Mouse (Mus musculus): ENCODE results near the gene Fsip1. TPM values are rescaled to one million over a fixed set of nuclear protein-coding genes. Genes with fewer than 3 reads are reported as not detected.

Fsip1 gene
- polyA plus RNA-seq, 1 experiment from 2014 or later = 3.5 TPM

DNA sequence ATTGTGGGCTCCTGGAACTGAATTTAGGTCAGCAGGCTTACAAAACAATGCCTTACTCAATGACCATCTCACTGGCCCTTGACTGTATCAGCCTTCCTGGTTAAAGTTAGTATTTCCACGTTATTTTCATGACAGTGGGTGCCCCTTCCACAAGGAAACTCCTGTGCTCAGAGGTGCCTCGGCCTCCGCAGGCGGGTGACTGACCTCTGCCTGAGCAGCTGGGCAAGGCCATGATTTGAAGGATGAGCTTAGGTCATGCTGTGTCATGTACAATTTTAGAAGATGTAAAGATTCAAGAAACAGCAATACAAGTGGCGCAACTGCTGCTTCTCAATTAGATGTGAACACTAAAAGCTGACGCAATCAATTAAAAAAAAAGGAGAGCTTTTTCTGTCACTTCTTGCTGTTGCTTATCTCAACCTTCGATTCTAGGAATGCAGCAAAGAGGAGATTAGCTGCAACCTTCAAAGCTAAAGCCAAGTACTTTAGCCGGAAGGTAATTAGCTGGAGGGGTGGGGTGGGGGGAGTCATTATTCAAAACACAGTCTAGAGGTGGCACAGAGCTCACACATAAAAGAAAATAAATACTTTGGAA, 50.7 kb downstream of the Fsip1 start:
- DNase-seq (ENCODE audit: low spot score) = no peak
- Histone ChIP-seq H3K9ac (ENCODE audit: low read depth, low read length) (no peak overlapping the region), H3K4me1 (replicated peaks; ENCODE audit: control insufficient read depth, insufficient read depth, low read length) (peaks cover 7% of the 10 kb centered on the region), H3K36me3 (ENCODE audit: control insufficient read depth, insufficient read depth, low read length) (no peaks in the 10 kb centered on the region), H3K27ac (ENCODE audit: low read depth, low read length) (no peak overlapping the region), H3K27me3 (ENCODE audit: control insufficient read depth, insufficient read depth, low read length) (no peaks in the 10 kb centered on the region), H3K4me3 (ENCODE audit: low read depth, low read length) (no peak overlapping the region), H3K4me2 (replicated peaks; ENCODE audit: low read depth, low read length) (no peak overlapping the region), H3K9me3 (ENCODE audit: control insufficient read depth, low read length) (no peaks in the 10 kb centered on the region)
- 29% methylated on average over 8 of the region's 8 CpGs for WGBS
- no peak for ATAC-seq (ENCODE audit: low FRiP score)

DNA sequence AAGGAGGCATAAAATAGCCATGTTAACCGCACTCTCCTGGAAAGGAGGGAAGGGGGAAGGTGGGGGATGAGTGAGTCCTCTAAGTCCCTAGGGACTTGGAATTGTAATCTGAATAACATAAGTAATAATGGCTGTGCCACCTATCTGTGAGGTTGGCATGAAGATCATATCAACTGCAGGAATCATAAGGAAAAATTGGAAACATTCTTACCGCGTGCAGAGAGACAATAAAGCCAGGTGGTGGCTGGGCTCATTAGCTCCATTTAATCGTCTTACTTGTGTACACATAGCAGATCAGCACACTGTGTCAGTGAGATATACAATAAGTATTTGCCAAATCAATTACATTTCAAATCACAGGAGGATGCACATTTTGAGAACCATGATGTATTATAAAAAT, 52.1 kb downstream of the Fsip1 start:
- DNase-seq (ENCODE audit: low spot score) = no peak
- Histone ChIP-seq H3K9me3 (ENCODE audit: control insufficient read depth, low read length) (no peaks in the 10 kb centered on the region), H3K27ac (ENCODE audit: low read depth, low read length) (peak overlapping the region; percentile 83), H3K36me3 (ENCODE audit: control insufficient read depth, insufficient read depth, low read length) (no peaks in the 10 kb centered on the region), H3K4me3 (ENCODE audit: low read depth, low read length) (no peak overlapping the region), H3K9ac (ENCODE audit: low read depth, low read length) (no peak overlapping the region), H3K4me2 (replicated peaks; ENCODE audit: low read depth, low read length) (no peak overlapping the region), H3K27me3 (ENCODE audit: control insufficient read depth, insufficient read depth, low read length) (no peaks in the 10 kb centered on the region), H3K4me1 (replicated peaks; ENCODE audit: control insufficient read depth, insufficient read depth, low read length) (peaks cover 7% of the 10 kb centered on the region)
- 62% methylated on average over 4 of the region's 4 CpGs for WGBS
- no peak for ATAC-seq (ENCODE audit: low FRiP score)

DNA sequence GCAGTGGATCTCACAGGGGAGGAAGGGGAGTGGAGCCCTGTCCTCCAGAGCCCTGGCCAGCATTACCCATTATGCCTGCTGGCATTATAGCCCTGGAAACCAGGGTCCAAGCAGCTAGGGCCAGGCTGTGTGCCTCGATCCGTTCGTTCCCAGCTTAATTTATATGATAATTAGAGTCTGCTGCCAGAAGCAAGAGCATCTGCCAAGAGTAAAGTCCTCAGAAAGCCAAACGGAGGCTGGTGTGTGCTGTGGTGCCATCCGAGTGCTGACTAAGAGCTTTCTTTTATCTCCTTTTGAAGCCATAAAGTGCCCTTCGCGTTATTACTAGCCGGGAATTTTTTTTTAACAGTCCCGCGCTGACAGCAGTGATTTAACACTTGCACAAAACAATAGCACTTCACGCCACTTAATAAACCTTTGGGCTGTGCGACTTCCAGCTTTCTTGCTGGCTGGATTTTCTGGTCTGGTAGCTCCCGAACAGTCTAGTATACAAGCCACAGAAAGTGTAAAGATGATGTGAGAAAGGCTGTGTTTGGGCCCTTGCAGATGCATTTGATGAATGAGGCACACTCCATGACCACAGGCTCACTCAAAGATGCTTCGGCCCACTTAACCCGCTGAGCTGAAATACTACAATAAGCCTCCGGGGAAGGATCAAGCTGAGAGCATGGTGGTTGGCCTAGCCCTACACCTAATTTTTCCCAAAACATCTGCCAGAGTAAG, 52.9 kb downstream of the Fsip1 start:
- H3K27ac ChIP-seq (ENCODE audit: low read depth, low read length) = peak overlapping the region; percentile 83
- H3K4me3 ChIP-seq (ENCODE audit: low read depth, low read length) = no peak overlapping the region
- no peaks in the 10 kb centered on the region for H3K36me3 ChIP-seq (ENCODE audit: control insufficient read depth, insufficient read depth, low read length)
- 14% methylated on average over 16 of the region's 16 CpGs for WGBS
- peak overlapping the region; percentile 6; the same call in 1 of the 2 replicates for H3K4me2 ChIP-seq (replicated peaks; ENCODE audit: low read depth, low read length)
- H3K4me1 ChIP-seq (replicated peaks; ENCODE audit: control insufficient read depth, insufficient read depth, low read length) = peaks cover 7% of the 10 kb centered on the region
- no peaks in the 10 kb centered on the region for H3K27me3 ChIP-seq (ENCODE audit: control insufficient read depth, insufficient read depth, low read length)
- ATAC-seq (ENCODE audit: low FRiP score) (peak; percentile 75), DNase-seq (ENCODE audit: low spot score) (peak; percentile 62)
- H3K9ac ChIP-seq (ENCODE audit: low read depth, low read length) = 0 out of 2 replicates have a peak overlapping the region, but pooled peaks have one; percentile 4
- H3K9me3 ChIP-seq (ENCODE audit: control insufficient read depth, low read length) = no peaks in the 10 kb centered on the region

GRCm38 (mm10) chr2:118202934-118203333, 53.8 kb downstream of the Fsip1 start:
- Histone ChIP-seq H3K9me3 (ENCODE audit: control insufficient read depth, low read length) (no peaks in the 10 kb centered on the region), H3K4me1 (replicated peaks; ENCODE audit: control insufficient read depth, insufficient read depth, low read length) (peaks cover 4% of the 10 kb centered on the region), H3K27me3 (ENCODE audit: control insufficient read depth, insufficient read depth, low read length) (no peaks in the 10 kb centered on the region), H3K27ac (ENCODE audit: low read depth, low read length) (peak overlapping the region; percentile 83), H3K4me3 (ENCODE audit: low read depth, low read length) (no peak overlapping the region), H3K4me2 (replicated peaks; ENCODE audit: low read depth, low read length) (no peak overlapping the region), H3K9ac (ENCODE audit: low read depth, low read length) (no peak overlapping the region), H3K36me3 (ENCODE audit: control insufficient read depth, insufficient read depth, low read length) (no peaks in the 10 kb centered on the region)
- whole genome bisulfite sequencing = 54% methylated on average over 2 of the region's 2 CpGs
- peak; percentile 35 for DNase-seq (ENCODE audit: low spot score)
- ATAC-seq (ENCODE audit: low FRiP score) = no peak

DNA sequence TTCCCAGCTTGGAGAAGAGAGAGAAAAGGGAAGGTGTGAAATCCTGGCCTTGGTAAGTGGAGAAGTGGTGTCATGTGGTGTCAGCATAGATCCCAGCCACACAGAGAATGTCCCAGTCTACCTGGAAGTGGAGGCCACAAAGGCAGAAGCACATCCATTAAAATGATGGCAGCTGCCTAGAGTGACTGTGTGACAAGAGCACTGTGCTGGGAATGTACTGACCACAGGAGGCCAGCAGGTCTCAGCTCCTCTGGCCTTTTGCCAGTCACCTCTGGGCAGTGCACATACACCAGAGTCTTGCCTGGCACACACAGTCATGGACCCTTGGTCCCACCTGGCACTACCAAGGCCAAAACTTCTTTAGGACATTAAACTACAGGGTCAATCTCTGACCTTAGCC, 54.8 kb downstream of the Fsip1 start:
- Histone ChIP-seq H3K4me3 (ENCODE audit: low read depth, low read length) (no peak overlapping the region), H3K9ac (ENCODE audit: low read depth, low read length) (no peak overlapping the region), H3K4me2 (replicated peaks; ENCODE audit: low read depth, low read length) (no peak overlapping the region), H3K27me3 (ENCODE audit: control insufficient read depth, insufficient read depth, low read length) (no peaks in the 10 kb centered on the region), H3K27ac (ENCODE audit: low read depth, low read length) (no peak overlapping the region), H3K36me3 (ENCODE audit: control insufficient read depth, insufficient read depth, low read length) (no peaks in the 10 kb centered on the region), H3K9me3 (ENCODE audit: control insufficient read depth, low read length) (no peaks in the 10 kb centered on the region), H3K4me1 (replicated peaks; ENCODE audit: control insufficient read depth, insufficient read depth, low read length) (peaks cover 4% of the 10 kb centered on the region)
- ATAC-seq (ENCODE audit: low FRiP score) (no peak), DNase-seq (ENCODE audit: low spot score) (no peak)

DNA sequence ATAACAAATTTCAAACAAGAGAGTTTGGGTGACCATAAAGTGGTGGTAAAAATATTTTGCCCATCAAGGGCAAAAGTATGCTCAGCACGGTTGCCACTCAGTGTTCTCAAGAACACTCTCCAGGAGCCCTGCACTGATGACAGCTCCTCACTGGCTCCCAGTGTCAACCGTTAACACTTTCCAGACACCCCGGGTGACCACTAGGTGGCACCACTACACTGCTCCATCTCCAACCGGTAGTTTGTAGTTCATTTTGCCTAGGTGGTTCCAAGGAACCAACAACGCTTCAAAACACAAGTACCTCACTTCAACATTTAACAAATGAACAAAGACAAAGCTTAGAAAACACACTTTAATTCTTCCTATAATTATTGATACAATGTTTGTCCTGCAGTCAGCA, 56.9 kb downstream of the Fsip1 start:
- Histone ChIP-seq H3K27ac (ENCODE audit: low read depth, low read length) (no peak overlapping the region), H3K4me3 (ENCODE audit: low read depth, low read length) (no peak overlapping the region), H3K4me2 (replicated peaks; ENCODE audit: low read depth, low read length) (no peak overlapping the region), H3K9ac (ENCODE audit: low read depth, low read length) (no peak overlapping the region), H3K27me3 (ENCODE audit: control insufficient read depth, insufficient read depth, low read length) (no peaks in the 10 kb centered on the region), H3K36me3 (ENCODE audit: control insufficient read depth, insufficient read depth, low read length) (no peaks in the 10 kb centered on the region), H3K4me1 (replicated peaks; ENCODE audit: control insufficient read depth, insufficient read depth, low read length) (peaks cover 4% of the 10 kb centered on the region; the same call in 1 of the 2 replicates), H3K9me3 (ENCODE audit: control insufficient read depth, low read length) (no peaks in the 10 kb centered on the region)
- WGBS = 12% methylated on average over 5 of the region's 5 CpGs
- peak; percentile 87 for DNase-seq (ENCODE audit: low spot score)
- peak; percentile 45; the same call in 1 of the 2 replicates for ATAC-seq (ENCODE audit: low FRiP score)

DNA sequence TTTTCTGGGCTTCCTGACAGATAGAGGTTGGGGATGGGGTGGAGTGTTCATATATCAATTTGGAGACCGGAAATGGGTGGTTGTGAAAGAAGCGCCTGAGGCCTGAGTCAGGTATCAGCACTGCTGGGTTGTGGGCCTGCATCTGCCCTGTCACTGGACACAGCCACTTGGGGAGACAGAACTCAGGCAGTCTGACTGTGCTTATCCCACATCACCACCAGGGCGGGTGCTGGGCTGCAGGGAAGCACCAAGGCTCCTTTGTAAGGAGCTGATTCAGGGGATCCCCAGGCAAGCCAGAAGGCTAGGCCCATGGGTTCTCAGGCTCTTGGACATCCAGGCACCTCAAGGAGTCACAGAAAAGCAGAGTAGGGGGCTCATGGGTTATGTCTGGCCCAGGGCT, 59.8 kb downstream of the Fsip1 start:
- no peak overlapping the region for H3K4me3 ChIP-seq (ENCODE audit: low read depth, low read length)
- no peaks in the 10 kb centered on the region for H3K4me1 ChIP-seq (replicated peaks; ENCODE audit: control insufficient read depth, insufficient read depth, low read length)
- DNase-seq (ENCODE audit: low spot score) (no peak), ATAC-seq (ENCODE audit: low FRiP score) (no peak)
- 80% methylated on average over 3 of the region's 3 CpGs for WGBS
- no peaks in the 10 kb centered on the region for H3K36me3 ChIP-seq (ENCODE audit: control insufficient read depth, insufficient read depth, low read length)
- no peak overlapping the region for H3K9ac ChIP-seq (ENCODE audit: low read depth, low read length)
- H3K27ac ChIP-seq (ENCODE audit: low read depth, low read length) = no peak overlapping the region
- H3K27me3 ChIP-seq (ENCODE audit: control insufficient read depth, insufficient read depth, low read length) = no peaks in the 10 kb centered on the region
- H3K9me3 ChIP-seq (ENCODE audit: control insufficient read depth, low read length) = no peaks in the 10 kb centered on the region
- H3K4me2 ChIP-seq (replicated peaks; ENCODE audit: low read depth, low read length) = no peak overlapping the region

- no peak overlapping the region for H3K4me2 ChIP-seq (replicated peaks; ENCODE audit: low read depth, low read length)
- no peak overlapping the region for H3K27ac ChIP-seq (ENCODE audit: low read depth, low read length)
- DNase-seq (ENCODE audit: low spot score) (no peak), ATAC-seq (ENCODE audit: low FRiP score) (no peak)
- H3K4me3 ChIP-seq (ENCODE audit: low read depth, low read length) = no peak overlapping the region
- H3K4me1 ChIP-seq (replicated peaks; ENCODE audit: control insufficient read depth, insufficient read depth, low read length) = no peaks in the 10 kb centered on the region
- H3K36me3 ChIP-seq (ENCODE audit: control insufficient read depth, insufficient read depth, low read length) = no peaks in the 10 kb centered on the region
- no peak overlapping the region for H3K9ac ChIP-seq (ENCODE audit: low read depth, low read length)
- 93% methylated on average over 2 of the region's 2 CpGs for WGBS
- no peaks in the 10 kb centered on the region for H3K9me3 ChIP-seq (ENCODE audit: control insufficient read depth, low read length)
- H3K27me3 ChIP-seq (ENCODE audit: control insufficient read depth, insufficient read depth, low read length) = no peaks in the 10 kb centered on the region
These were observed 74.6 kb downstream of the Fsip1 start for GRCm38 (mm10) chr2:118182136-118182535.
